Mouse (Mus musculus) splenic B cell, adult 2 months (primary cell): Measurements from ENCODE around the gene Trim31.

Experiments
- DNase-seq: peaks from one replicate; pipeline ENCODE4 v3.0.0-alpha.2; 2011; ENCODE audit warnings: low read depth, low spot score
- H3K27me3 ChIP-seq: 2 replicates; pipeline ENCODE4 v1.6.1; 2012; ENCODE audit warnings: mild to moderate bottlenecking, low read length, moderate library complexity, mixed read lengths; ENCODE audit not compliant: control insufficient read depth, poor library complexity, insufficient read depth, severe bottlenecking
- H3K36me3 ChIP-seq: 2 replicates; pipeline ENCODE4 v1.6.1; 2012; ENCODE audit warnings: mild to moderate bottlenecking, low read length, moderate library complexity, mixed read lengths; ENCODE audit not compliant: control insufficient read depth, poor library complexity, insufficient read depth, severe bottlenecking

Gene Trim31

DNA sequence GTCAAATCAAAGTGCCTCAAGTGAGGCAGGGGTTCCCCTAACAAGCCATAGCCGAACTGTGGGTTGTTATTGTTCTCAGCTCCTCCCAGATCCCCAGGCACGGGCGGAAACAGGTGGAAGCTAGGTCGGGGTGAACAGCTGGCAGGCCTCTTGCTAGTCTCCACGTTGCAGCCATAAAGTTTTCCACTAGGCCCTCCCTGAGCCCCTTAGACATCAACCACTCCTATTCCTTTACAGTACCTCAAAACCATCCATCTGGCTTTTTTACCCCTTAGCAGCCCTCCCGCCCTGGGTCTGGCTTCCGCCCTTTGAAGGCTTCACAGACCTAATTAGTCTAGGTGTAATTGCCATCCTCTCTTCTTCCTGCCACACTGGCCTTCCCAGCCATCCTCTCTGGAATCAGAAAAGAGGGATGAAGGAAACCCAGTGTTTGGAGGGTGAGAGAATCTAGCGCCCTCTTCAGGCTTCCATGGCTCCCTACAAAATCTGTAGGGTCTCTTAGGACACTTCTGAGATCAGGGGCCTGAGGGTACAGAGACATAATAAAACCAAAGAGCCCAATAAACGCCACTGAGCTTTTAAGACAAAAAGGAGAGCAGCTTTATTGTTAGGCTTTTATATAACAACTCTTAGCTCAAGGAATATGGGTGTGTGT lies 46.3 kb downstream of the Trim31 start:
- peak; percentile 23 for DNase-seq
- no peaks in the 10 kb centered on the region; the same call in 1 of the 2 replicates for H3K36me3 ChIP-seq
- H3K27me3 ChIP-seq = no peaks in the 10 kb centered on the region

DNA sequence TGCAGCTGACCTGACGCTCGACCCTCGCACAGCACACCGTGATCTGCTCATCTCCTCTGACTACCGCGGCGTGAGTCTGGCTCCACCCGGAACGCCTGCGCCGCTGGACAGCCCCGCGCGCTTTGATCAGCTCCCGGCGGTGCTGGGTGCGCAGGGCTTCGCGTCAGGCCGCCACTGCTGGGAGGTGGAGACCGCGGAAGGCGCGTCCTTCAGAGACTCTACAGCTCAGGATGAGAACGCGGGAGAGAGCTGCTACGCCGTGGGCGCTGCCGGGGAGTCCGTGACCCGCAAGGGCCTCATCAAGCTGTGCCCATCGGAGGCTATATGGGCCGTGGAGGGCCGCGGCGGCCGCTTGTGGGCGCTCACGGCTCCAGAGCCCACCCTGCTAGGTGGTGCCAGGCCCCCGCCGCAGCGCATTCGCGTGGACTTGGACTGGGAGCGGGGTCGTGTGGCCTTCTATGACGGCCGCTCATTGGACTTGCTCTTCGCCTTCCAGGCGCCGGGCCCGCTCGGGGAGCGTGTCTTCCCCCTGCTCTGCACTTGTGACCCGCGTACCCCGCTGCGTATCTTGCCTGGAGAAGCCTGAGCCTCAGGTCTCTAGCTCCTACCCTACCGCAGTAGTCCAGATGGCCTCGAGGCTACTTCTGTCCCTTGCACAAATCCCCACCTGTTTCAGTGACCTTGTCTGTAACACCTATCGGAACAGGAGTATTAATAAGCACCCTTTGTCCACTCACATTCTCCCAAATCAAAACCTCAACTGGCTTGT lies 49.3 kb downstream of the Trim31 start:
- Histone ChIP-seq H3K36me3 (no peaks in the 10 kb centered on the region; the same call in 1 of the 2 replicates), H3K27me3 (no peaks in the 10 kb centered on the region)
- DNase-seq = peak; percentile 38

DNA sequence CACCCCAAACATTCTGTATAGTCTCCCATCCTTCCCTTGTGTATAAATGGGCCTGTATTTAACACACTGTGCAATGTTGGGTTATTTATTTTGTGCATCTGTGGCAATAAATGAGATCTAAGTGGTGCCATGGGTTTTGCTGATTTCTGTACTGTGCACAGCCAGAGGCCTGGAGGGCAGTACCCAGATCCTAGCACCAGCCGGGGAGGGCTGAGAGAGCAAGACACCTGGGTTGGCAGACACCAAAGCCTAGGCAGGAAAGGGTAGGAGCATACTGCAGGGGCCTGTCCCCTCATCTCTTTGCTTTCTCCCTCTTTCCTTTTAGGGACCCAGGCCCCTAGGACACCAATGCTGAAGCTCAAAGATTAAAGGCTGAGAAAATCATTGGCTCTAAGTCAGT lies 50.4 kb downstream of the Trim31 start:
- Histone ChIP-seq H3K36me3 (no peaks in the 10 kb centered on the region; the same call in 1 of the 2 replicates), H3K27me3 (no peaks in the 10 kb centered on the region)
- no peak for DNase-seq

DNA sequence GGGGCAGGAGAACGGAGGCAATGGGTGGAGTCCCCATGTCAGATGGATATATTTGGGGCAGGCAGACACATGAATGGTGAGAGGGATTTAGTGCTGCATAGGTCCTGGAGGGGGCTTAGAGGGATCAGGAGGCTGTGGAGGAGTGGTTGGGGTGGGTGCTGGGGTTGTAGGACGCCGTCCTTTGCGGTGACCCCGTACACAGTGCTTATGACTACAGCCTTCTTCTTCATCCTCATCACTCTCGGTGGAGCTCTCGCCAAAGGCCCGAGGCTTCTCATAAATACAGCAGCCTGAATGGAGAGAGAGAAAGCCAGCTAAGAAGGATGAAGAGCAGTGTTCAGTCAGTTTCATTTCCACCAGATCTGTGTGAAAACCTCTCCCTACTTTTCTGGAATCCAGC lies 51.3 kb downstream of the Trim31 start:
- H3K27me3 ChIP-seq = no peaks in the 10 kb centered on the region
- H3K36me3 ChIP-seq = no peaks in the 10 kb centered on the region; the same call in 1 of the 2 replicates
- DNase-seq = no peak

DNA sequence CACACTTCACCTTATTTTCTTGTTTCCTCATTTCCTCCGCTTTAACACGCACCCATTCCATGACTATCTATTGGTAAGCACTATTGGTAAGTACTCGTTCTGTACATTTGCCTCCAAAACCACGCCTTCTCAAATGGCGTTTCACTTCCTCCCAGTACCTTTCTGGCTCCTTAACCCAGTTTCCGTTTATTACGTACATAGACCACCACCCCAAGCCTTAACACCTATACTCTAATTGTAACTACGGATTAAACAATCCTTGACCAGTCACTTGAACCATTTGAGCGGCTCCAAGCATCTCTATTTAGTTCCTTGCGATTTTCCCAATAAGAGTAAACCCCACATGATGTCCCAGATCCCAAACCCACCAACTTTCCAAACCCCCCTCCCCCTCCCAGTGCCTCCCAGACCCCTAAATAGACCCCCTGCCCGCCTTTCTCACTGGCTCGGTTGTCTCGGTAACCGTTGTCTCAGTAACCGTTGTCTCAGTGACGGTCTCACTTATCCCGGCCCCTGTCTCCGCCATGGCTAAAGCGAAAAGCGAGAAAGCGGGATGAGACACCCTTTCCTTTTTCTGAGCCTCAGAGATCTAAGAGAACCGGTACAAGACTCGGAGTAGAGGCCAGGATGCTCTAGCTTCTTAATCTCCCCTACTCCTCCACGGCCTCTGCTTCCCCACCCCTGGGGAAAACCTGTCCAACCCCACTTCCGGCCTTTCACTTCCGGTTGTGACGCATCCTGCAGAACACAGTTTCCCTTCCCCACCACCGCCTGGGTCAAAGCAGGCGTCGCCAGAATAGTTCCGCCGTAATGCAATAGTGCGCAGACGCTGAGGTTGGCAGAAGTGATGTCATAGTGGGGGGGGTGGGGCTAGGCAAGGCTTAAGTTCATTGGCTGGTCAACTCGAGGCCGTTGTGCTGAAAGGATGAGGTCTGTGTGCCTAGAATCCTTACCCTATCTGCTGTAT lies 53.3 kb downstream of the Trim31 start, which contains the start of gene Ppp1r11:
Gene Ppp1r11, minus strand, starts transcription at position 761 of the 967 bp plus-strand sequence.
- H3K36me3 ChIP-seq = no peaks in the 10 kb centered on the region; the same call in 1 of the 2 replicates
- DNase-seq = peak; percentile 99
- no peaks in the 10 kb centered on the region for H3K27me3 ChIP-seq

DNA sequence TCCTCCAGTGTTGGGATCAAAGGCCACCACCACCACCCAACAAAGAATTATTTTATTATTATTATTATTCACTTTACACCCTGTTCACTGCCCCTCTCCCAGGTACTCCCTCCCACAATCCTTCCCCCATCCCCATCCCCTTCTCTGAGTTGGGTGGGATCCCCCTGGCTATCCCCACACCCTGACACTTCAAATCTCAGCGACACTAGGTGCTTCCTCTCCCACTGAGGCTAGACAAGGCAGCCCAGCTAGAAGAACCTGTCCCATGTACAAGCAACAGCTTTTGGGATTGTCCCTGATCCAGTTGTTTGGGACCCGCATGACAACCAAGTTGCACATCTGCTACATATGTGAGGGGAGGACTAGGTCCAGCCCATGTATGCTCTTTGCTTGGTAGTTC lies 54.7 kb downstream of the Trim31 start:
- no peak for DNase-seq
- Histone ChIP-seq H3K36me3 (no peaks in the 10 kb centered on the region; the same call in 1 of the 2 replicates), H3K27me3 (no peaks in the 10 kb centered on the region)

DNA sequence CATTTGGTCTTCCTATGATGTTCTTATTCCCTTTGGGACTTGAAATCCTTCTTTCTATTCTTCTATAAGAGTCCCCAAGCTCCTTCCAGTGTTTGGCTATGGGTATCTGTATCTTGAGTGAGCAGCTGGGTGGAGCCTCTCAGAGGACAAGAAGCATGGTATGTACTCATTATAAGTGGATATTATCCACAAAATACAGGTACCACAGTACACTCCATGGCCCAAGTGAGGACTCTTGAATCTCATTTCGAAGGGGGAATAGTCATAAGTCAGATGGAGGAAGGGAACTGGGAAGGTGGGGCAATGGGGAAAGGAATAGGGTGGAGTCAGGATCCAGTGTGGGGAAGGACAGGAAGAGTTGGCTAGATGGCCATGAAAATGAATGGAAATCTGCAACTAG lies 55.1 kb downstream of the Trim31 start:
- DNase-seq = no peak
- H3K27me3 ChIP-seq = no peaks in the 10 kb centered on the region
- no peaks in the 10 kb centered on the region; the same call in 1 of the 2 replicates for H3K36me3 ChIP-seq

DNA sequence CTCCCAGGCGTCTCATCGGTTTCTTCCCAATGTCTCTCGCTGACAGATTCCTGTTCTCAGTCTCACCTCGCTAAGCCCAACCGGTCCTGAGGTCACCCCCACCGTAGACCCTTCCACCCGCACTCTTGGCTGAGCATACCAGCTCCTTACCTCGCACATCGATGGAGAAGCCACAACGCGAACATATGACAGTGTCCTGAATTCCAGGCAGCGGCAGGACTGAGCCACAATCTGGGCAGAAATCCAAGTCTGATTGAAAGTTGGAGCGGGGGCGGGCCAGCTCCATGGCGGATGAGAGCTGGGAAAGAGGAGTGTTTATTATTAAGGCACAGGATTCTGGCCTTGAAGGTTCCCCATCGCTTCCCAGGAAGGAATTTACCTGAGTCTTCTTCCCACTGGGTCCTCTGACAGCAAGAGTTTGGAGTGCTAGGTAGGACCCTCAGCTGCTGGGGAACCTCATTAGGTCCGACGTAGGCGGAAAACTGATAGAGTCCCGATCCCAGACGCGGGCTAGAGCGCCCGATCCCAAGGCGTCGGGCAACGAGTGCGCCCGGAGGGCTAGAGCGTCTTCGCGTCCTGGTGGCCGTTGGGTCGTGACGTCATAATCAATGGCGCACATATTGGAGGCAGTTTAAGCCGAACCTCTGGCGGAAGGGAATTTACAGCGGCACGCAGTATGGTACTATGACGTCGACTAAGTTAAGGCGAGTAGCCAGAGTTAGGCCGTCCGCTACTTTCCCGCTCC lies 60.3 kb downstream of the Trim31 start, which contains the start of the genes Znrd1 and Znrd1as:
Gene Znrd1, minus strand, starts transcription at position 561 of the 745 bp plus-strand sequence.
Gene Znrd1as, plus strand, starts transcription at position 594 of the 745 bp plus-strand sequence.
- DNase-seq = peak; percentile 93
- Histone ChIP-seq H3K27me3 (no peaks in the 10 kb centered on the region), H3K36me3 (no peaks in the 10 kb centered on the region)

DNA sequence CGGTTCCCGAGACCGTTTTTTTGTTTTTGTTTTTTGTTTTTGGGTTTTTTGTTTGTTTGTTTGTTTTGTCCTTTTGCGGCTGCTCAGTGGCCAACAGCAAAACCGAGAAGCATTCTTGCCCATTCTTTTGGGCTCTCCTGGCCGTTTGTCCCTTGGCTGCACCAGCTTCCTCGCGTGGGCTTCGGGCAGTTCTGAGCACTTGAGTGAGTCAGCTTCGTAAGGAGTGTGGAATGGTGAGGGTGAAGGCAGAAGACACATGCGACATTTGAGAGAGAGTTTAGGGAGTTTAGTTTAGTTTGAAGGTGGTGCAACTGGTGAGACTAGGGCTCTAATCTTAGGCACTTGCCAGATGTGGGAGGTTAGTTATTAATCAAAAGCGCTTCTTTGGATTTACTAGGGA lies 61.0 kb downstream of the Trim31 start:
- no peak for DNase-seq
- no peaks in the 10 kb centered on the region for H3K27me3 ChIP-seq
- H3K36me3 ChIP-seq = no peaks in the 10 kb centered on the region
